Mouse (Mus musculus) small intestine, adult 2 months (tissue): Measurements from ENCODE around the gene Kera.

Experiments
- CTCF ChIP-seq: fragments of 200-500 bp; IDR thresholded peaks from 2 replicates; pipeline ENCODE4 v1.5.1; 2012; ENCODE audit warnings: low read depth, mild to moderate bottlenecking, control low read depth, inconsistent platforms, low read length, moderate library complexity, mixed read lengths; ENCODE audit not compliant: insufficient replicate concordance, insufficient read length; ENCODE audit errors: extremely low read depth
- POLR2A ChIP-seq: fragments of 200-500 bp; IDR thresholded peaks from 2 replicates; pipeline ENCODE4 v1.6.1; 2012; ENCODE audit warnings: low read depth, mild to moderate bottlenecking, control low read depth, inconsistent platforms, low read length, moderate library complexity

DNA sequence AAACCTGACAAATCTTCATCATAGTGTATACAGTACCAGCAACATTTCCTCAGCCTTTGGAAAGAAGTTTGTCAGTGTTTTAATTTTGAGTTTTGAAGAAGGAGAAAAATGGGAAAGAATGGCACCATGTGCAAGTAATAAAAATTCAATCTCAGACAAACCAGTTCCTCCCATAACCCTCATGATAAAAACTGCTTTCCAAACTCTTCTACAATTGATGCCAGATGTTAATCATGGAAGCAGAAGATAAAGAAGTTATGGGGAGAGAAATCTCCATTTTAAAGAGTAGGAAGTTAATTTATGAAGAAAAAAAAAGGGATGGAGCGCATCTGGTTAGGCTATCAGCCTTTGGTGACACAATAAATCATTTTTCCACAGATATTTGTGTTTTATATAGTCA is 19.9 kb downstream of the Kera start:
- TF ChIP-seq CTCF (no peak), POLR2A (no peak)
